Mouse (Mus musculus): Measurements from ENCODE around the gene Syde2. TPM values are rescaled to one million over a fixed set of nuclear protein-coding genes. Genes with fewer than 3 reads are reported as not detected.
A peak's percentile ranks its signal among the peaks of the same experiment; 100 is the strongest.

Syde2 gene
- total and polyA plus RNA-seq, 3 experiments: 12.4 to 24.1 TPM; not detected in 1

DNA sequence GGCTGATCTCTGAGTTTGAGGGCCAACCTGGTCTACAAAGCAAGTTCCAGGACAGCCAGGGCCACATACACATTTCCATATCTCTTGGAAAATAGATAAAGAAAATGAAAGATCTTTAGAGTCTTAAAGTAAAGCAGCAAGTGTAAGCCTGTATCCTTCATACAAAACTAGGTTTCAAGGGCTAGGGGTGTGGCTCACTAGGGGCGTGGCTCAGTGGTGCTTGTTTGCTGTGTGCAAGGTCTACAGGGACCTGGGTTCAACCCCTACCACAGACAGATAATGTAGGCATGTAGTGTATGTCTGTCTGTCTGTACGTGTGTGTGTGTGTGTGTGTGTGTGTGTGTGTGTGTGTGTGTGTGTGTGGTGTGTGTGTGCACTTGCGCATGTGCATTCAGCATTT lies 41.8 kb upstream of the Syde2 start:
- H3K27me3 ChIP-seq (ENCODE audit: control insufficient read depth in 1 of 2, insufficient read depth in 2 of 2, low read length in 2 of 2): no peaks in the 10 kb centered on the region
- no peak for TF ChIP-seq TBP (IDR thresholded peaks at IDR 0.05; ENCODE audit: low read depth, low read length)
- no peak for TF ChIP-seq CTCF (IDR thresholded peaks at IDR 0.05 in 2 of 3, conservative IDR thresholded peaks at IDR 0.05 in 1 of 3; ENCODE audit: control insufficient read depth in 1 of 3, insufficient read depth in 1 of 3, low read depth in 2 of 3, low read length in 3 of 3, poor library complexity in 1 of 3, severe bottlenecking in 1 of 3)
- TF ChIP-seq JUND (IDR thresholded peaks at IDR 0.05; ENCODE audit: low read depth, low read length): no peak
- no peak for TF ChIP-seq USF1 (IDR thresholded peaks at IDR 0.05; ENCODE audit: low read depth, low read length)
- no peak for TF ChIP-seq SIN3A (IDR thresholded peaks at IDR 0.05; ENCODE audit: low read length)
- no peak for TF ChIP-seq CHD1 (IDR thresholded peaks at IDR 0.05; ENCODE audit: low read depth, low read length)
- no peak for TF ChIP-seq E2F4 (IDR thresholded peaks at IDR 0.05; ENCODE audit: borderline replicate concordance, low read depth, low read length)
- TF ChIP-seq RCOR1 (IDR thresholded peaks at IDR 0.05; ENCODE audit: low read depth, low read length): no peak
- no peak for TF ChIP-seq MAX (IDR thresholded peaks at IDR 0.05; ENCODE audit: low read length)
- TF ChIP-seq MYC (IDR thresholded peaks at IDR 0.05; ENCODE audit: low read depth, low read length): no peak
- no peak for TF ChIP-seq ETS1 (IDR thresholded peaks at IDR 0.05; ENCODE audit: low read depth, low read length)
- peak; percentile 64 for DNase-seq (ENCODE audit: low read depth, low spot score)
- H3K9me3 ChIP-seq (replicated peaks; ENCODE audit: insufficient read depth, low read length): no peaks in the 10 kb centered on the region
- H3K36me3 ChIP-seq (ENCODE audit: control insufficient read depth in 1 of 2, insufficient read depth in 2 of 2, low read length in 2 of 2): peaks cover 2 to 38% of the 10 kb centered on the region in 2 experiments; a peak in 3 of 4 replicates
- H3K9ac ChIP-seq (ENCODE audit: control insufficient read depth, low read depth, low read length, poor library complexity, severe bottlenecking): no peak overlapping the region
- peaks cover 9% of the 10 kb centered on the region for H3K79me2 ChIP-seq (ENCODE audit: control insufficient read depth, insufficient read depth, low read length, poor library complexity)
- H3K27ac ChIP-seq (ENCODE audit: control insufficient read depth, low read depth, low read length): no peak overlapping the region
- H3K4me3 ChIP-seq (ENCODE audit: control insufficient read depth in 1 of 2, insufficient read depth in 1 of 2, low read depth in 2 of 2, low read length in 2 of 2): no peak overlapping the region
- H3K4me1 ChIP-seq (ENCODE audit: control insufficient read depth in 1 of 2, insufficient read depth in 2 of 2, low read length in 2 of 2): peaks cover 5 to 30% of the 10 kb centered on the region in 2 experiments

GRCm38 (mm10) chr3:145946654-145947053 lies 41.0 kb upstream of the Syde2 start:
- Histone ChIP-seq H3K36me3 (ENCODE audit: control insufficient read depth in 1 of 2, insufficient read depth in 2 of 2, low read length in 2 of 2) (peaks cover 2 to 38% of the 10 kb centered on the region in 2 experiments; a peak in 3 of 4 replicates), H3K79me2 (ENCODE audit: control insufficient read depth, insufficient read depth, low read length, poor library complexity) (peaks cover 7% of the 10 kb centered on the region), H3K4me1 (ENCODE audit: control insufficient read depth in 1 of 2, insufficient read depth in 2 of 2, low read length in 2 of 2) (peaks cover 6 to 34% of the 10 kb centered on the region in 2 experiments), H3K27ac (ENCODE audit: control insufficient read depth, low read depth, low read length) (no peak overlapping the region), H3K9me3 (replicated peaks; ENCODE audit: insufficient read depth, low read length) (no peaks in the 10 kb centered on the region), H3K27me3 (ENCODE audit: control insufficient read depth in 1 of 2, insufficient read depth in 2 of 2, low read length in 2 of 2) (no peaks in the 10 kb centered on the region), H3K4me3 (ENCODE audit: control insufficient read depth in 1 of 2, insufficient read depth in 1 of 2, low read depth in 2 of 2, low read length in 2 of 2) (no peak overlapping the region), H3K9ac (ENCODE audit: control insufficient read depth, low read depth, low read length, poor library complexity, severe bottlenecking) (no peak overlapping the region)
- TF ChIP-seq ETS1 (IDR thresholded peaks at IDR 0.05; ENCODE audit: low read depth, low read length) (no peak), MEF2A (IDR thresholded peaks at IDR 0.05; ENCODE audit: extremely low read depth, insufficient replicate concordance, low read depth, low read length, poor library complexity, severe bottlenecking) (no peak), MXI1 (IDR thresholded peaks at IDR 0.05; ENCODE audit: low read depth, low read length) (no peak), CHD1 (IDR thresholded peaks at IDR 0.05; ENCODE audit: low read depth, low read length) (no peak), USF1 (IDR thresholded peaks at IDR 0.05; ENCODE audit: low read depth, low read length) (no peak), MYC (IDR thresholded peaks at IDR 0.05; ENCODE audit: low read depth, low read length) (no peak), POLR2AphosphoS5 (IDR thresholded peaks at IDR 0.05; ENCODE audit: borderline replicate concordance, low read depth, low read length) (no peak), ELF1 (IDR thresholded peaks at IDR 0.05; ENCODE audit: low read depth, low read length) (no peak), ZC3H11A (IDR thresholded peaks at IDR 0.05; ENCODE audit: low read depth, low read length) (no peak), NELFE (IDR thresholded peaks at IDR 0.05; ENCODE audit: low read depth, low read length) (no peak), ZNF384 (IDR thresholded peaks at IDR 0.05; ENCODE audit: low read depth, low read length) (no peak), MAX (IDR thresholded peaks at IDR 0.05; ENCODE audit: low read length) (no peak), MAFK (IDR thresholded peaks at IDR 0.05; ENCODE audit: borderline replicate concordance, low read depth, low read length) (no peak)
- DNase-seq (ENCODE audit: low read depth, low spot score): no peak
